Mouse (Mus musculus): Measurements from ENCODE around the gene Rfc4. TPM values are rescaled to one million over a fixed set of nuclear protein-coding genes. Genes with fewer than 3 reads are reported as not detected.
"Not testable (repeated sequence)": the region's sequence is repeated elsewhere in the genome, so short reads cannot be mapped to it uniquely, and the experiment has no call there.

The Rfc4 gene
- total RNA-seq, 4 experiments from 2014 or later, result 2.8 to 5.5 (median 4.3) TPM

- DNase-seq (ENCODE audit: low spot score in 2 of 2), result no peak
Measured at GRCm38 (mm10) chr16:23103038-23103745, 24.3 kb downstream of the Rfc4 start.

GRCm38 (mm10) chr16:23102340-23103037, 25.0 kb downstream of the Rfc4 start:
- DNase-seq (ENCODE audit: low spot score in 2 of 2), result no peak

- no peak for DNase-seq (ENCODE audit: low spot score in 2 of 2)
Measured at GRCm38 (mm10) chr16:23100613-23101012, 26.9 kb downstream of the Rfc4 start.

- no peak for DNase-seq (ENCODE audit: low spot score in 2 of 2)
Measured at GRCm38 (mm10) chr16:23100099-23100575, 27.4 kb downstream of the Rfc4 start.

GRCm38 (mm10) chr16:23099632-23100031, 27.9 kb downstream of the Rfc4 start:
- DNase-seq (ENCODE audit: low spot score in 2 of 2), result no peak

- not testable (repeated sequence) for DNase-seq (ENCODE audit: low spot score in 2 of 2)
Measured at GRCm38 (mm10) chr16:23098105-23098452, 29.5 kb downstream of the Rfc4 start.

GRCm38 (mm10) chr16:23097290-23098104, 30.0 kb downstream of the Rfc4 start:
- DNase-seq (ENCODE audit: low spot score in 2 of 2), result peak; percentile 60 to 61

- DNase-seq (ENCODE audit: low spot score in 2 of 2), result not testable (repeated sequence)
Measured at GRCm38 (mm10) chr16:23096886-23097285, 30.7 kb downstream of the Rfc4 start.

GRCm38 (mm10) chr16:23095581-23095980, 32.0 kb downstream of the Rfc4 start:
- DNase-seq (ENCODE audit: low spot score in 2 of 2), result not testable (repeated sequence)

- DNase-seq (ENCODE audit: low spot score in 2 of 2), result no peak
Measured at GRCm38 (mm10) chr16:23094136-23094535, 33.4 kb downstream of the Rfc4 start.

GRCm38 (mm10) chr16:23093321-23093953, 34.1 kb downstream of the Rfc4 start:
- DNase-seq (ENCODE audit: low spot score in 2 of 2), result no peak

- DNase-seq (ENCODE audit: low spot score in 2 of 2), result not testable (repeated sequence)
Measured at GRCm38 (mm10) chr16:23091345-23091744, 36.2 kb downstream of the Rfc4 start.

- DNase-seq (ENCODE audit: low spot score in 2 of 2), result not testable (repeated sequence)
Measured at GRCm38 (mm10) chr16:23088491-23088890, 39.0 kb downstream of the Rfc4 start.

- not testable (repeated sequence) for DNase-seq (ENCODE audit: low spot score in 2 of 2)
Measured at GRCm38 (mm10) chr16:23087712-23088111, 39.8 kb downstream of the Rfc4 start.

- DNase-seq (ENCODE audit: low spot score in 2 of 2), result not testable (repeated sequence)
Measured at GRCm38 (mm10) chr16:23087159-23087558, 40.4 kb downstream of the Rfc4 start.

GRCm38 (mm10) chr16:23077516-23077915, 50.0 kb downstream of the Rfc4 start:
- DNase-seq (ENCODE audit: low spot score in 2 of 2), result not testable (repeated sequence)

Small RNA genes within 50 kb of the gene (microRNA-seq; reads per million reads assigned to microRNA genes)
- gene Gm49346, result 1.6 to 2.3 reads per million in 2 experiments

Other genes with a start within 250 kb of the Rfc4 start
- gene Ahsg, start 236.5 kb downstream of the Rfc4 start, total RNA-seq (2022), result not detected
- under 1 TPM in 3 of 4 experiments, not detected in 1; 0.39 to 0.70 (median 0.41) TPM for gene Fetub, start 209.4 kb downstream of the Rfc4 start, total RNA-seq (2022)
- gene Hrg, start 176.7 kb downstream of the Rfc4 start, total RNA-seq (2022), result not detected
- not detected for gene Kng2, start 98.3 kb downstream of the Rfc4 start, total RNA-seq (2022)
- not detected for gene Kng1, start 69.9 kb downstream of the Rfc4 start, total RNA-seq (2022)
- gene Eif4a2, start 20.3 kb downstream of the Rfc4 start, total RNA-seq (2022), result 100 to 1,000 TPM; 842 to 987 (median 891) TPM
- gene Adipoq, start 18.8 kb upstream of the Rfc4 start, total RNA-seq (2022), result not detected
- 10 to 100 TPM; 14.0 to 22.7 (median 17.8) TPM for gene St6gal1, start 97.0 kb upstream of the Rfc4 start, total RNA-seq (2022)

All from layer of hippocampus, adult 8-10 months (tissue).